Mouse (Mus musculus) olfactory bulb, adult 2 months (tissue): Measurements from ENCODE around the gene Hnrnpm. TPM values are rescaled to one million over a fixed set of nuclear protein-coding genes. Genes with fewer than 3 reads are reported as not detected.
"Not testable (repeated sequence)": the region's sequence is repeated elsewhere in the genome, so short reads cannot be mapped to it uniquely, and the experiment has no call there.

Experiments used
- H3K27ac ChIP-seq: fragments of 200-500 bp; 2 replicates; pipeline ENCODE4 v1.5.1; 2012; ENCODE audit warnings: low read depth, low read length; ENCODE audit not compliant: insufficient read depth
- H3K4me1 ChIP-seq: fragments of 200-500 bp; 2 replicates; pipeline ENCODE4 v1.6.1; 2012; ENCODE audit warnings: low read length; ENCODE audit not compliant: control insufficient read depth, insufficient read depth
- H3K4me3 ChIP-seq: fragments of 200-500 bp; 2 replicates; pipeline ENCODE4 v1.5.1; 2012; ENCODE audit warnings: mild to moderate bottlenecking, low read depth, low read length, moderate library complexity; ENCODE audit not compliant: insufficient read depth
- CTCF ChIP-seq: fragments of 200-500 bp; IDR thresholded peaks from 2 replicates; pipeline ENCODE4 v1.5.1; 2012; ENCODE audit warnings: low read depth, mild to moderate bottlenecking, low read length, moderate library complexity; ENCODE audit not compliant: insufficient read depth
- POLR2A ChIP-seq: fragments of 200-500 bp; IDR thresholded peaks from 2 replicates; pipeline ENCODE4 v1.6.1; 2012; ENCODE audit warnings: mild to moderate bottlenecking, low read depth, low read length, moderate library complexity; ENCODE audit not compliant: insufficient read depth
- WGBS: fragments of 180-500 bp; shearing (Covaris S2); methylation state at CpG from one replicate; pipeline ENCODE4 v1.1.7; 2018; 5-methylcytosine and 5-hydroxymethylcytosine counted together
- polyA plus RNA-seq: library from polyadenylated mRNA; stranded (reverse); fragments of >200 nt; gene quantifications from 2 replicates; pipeline ENCODE4 v1.2.4, GENCODE M21; 2012; ENCODE audit warnings: low replicate concordance; ENCODE audit not compliant: missing spikeins, insufficient read depth, insufficient read length

Gene Hnrnpm
- polyA plus RNA-seq, 1 experiment, result 317 TPM

DNA sequence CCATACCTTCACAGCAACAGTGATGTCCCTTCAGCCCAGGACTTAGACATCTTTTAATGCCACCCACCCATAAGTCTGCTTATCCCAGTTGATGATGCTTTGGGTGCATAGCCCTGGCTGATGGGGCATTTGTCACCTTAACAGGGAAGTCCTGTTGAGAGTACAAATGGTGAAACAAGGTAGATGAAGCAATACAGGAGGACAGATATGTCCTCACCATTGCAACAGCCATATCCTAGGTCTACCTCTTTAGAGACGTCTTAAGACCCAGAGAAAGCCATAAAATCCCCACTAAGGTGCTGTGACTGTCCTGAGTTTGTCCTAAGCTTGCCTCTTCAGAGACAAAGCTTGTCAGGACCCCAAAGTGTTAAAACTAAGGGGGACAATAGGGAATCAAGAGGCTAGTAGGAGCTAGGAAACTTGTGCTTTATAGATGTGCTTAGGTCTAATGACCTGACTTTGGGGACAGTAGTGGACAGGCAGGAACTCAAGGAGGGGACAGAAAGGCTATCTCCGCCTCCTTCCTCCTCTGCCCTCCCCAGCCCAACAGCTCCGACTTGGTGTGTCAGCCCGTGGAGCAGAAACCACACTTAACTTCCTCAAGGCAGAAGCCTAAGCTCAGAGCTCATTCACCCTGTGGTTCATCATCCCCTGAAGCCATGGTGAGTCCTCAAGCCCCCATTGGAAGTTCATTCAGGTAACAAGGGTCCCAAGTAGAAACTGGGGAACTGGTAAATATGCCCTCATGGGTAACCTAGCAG is 49.0 kb downstream of the Hnrnpm start, which contains the start of gene Pram1:
Pram1 (plus strand) TSS at position 541 of the 761 bp plus-strand sequence.
- no peaks in the 10 kb centered on the region; the same call in 1 of the 2 replicates for H3K4me1 ChIP-seq
- WGBS, result 81% methylated on average over 4 of the region's 4 CpGs

DNA sequence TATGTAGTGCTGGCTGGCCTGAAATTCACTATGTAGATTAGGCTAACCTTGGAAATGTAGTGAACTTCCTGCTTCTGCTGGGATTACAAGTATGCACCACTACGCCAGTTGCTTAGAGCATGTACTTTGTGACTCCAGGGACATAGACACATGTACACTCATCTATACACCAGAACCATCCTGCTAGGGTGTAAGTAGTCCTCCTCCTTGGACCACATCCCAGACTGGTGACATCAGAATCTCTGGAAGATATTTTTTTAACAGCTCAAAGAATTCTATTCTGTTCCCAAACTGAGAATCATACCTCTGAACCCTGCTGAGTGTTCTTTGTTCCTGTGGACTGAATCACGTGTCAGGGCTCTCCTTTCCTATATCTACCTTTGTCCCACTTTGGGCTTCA is 49.6 kb downstream of the Hnrnpm start:
- H3K4me3 ChIP-seq, result no peak overlapping the region
- TF ChIP-seq CTCF (no peak), POLR2A (no peak)
- WGBS, result 34% methylated on average over 2 of the region's 2 CpGs
- no peak overlapping the region for H3K27ac ChIP-seq
- H3K4me1 ChIP-seq, result peaks cover under 1% of the 10 kb centered on the region

More for the DNA sequence above, 49.0 kb downstream of the Hnrnpm start, which contains the start of gene Pram1:
- H3K27ac ChIP-seq, result no peak within 1 kb of the TSS
- H3K4me3 ChIP-seq, result no peak within 1 kb of the TSS
- TF ChIP-seq POLR2A, result no peak
- no peak for TF ChIP-seq CTCF

DNA sequence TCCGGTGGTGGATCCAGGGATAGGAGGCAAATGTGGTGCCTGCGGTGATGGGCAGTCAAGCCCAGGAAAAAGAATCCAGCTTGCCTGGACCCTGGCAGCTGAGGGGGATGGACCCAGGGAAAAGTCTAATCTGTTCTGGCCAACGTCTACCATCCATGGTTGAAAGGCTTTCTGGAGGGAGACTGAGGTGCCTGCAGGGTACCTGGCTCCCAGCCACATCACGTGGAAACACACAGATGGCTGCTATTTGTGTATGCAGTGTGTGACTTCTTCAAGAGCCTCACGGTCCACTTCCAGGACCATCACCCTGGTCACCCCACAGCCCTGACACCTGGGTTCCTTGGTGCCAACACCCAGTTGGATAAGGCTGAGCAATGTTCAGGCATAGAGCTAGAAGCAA is 54.9 kb downstream of the Hnrnpm start:
- Histone ChIP-seq H3K27ac (no peak overlapping the region), H3K4me3 (no peak overlapping the region), H3K4me1 (peaks cover 22% of the 10 kb centered on the region)
- WGBS, result 64% methylated on average over 5 of the region's 5 CpGs
- TF ChIP-seq POLR2A, result no peak
- TF ChIP-seq CTCF, result no peak

DNA sequence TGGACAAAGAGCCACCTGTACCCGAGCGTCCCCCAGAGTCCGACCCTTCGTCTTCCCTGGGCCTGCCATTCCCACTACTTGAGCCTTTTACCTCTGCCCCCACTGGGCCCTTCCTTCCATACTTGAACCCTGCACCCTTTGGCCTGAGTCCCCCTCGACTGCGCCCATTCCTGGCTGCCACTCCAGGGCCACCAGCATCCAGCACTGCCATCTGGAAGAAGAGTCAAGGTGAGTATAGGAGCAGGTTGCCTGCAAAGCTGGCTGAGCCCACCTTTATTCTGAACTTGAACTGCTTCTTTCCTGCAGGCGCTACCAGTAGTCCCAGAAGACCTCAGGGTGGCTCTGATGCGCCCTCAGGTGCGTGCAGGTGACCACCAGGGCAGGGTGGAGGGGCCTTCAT is 55.4 kb downstream of the Hnrnpm start:
- H3K27ac ChIP-seq, result no peak overlapping the region
- H3K4me3 ChIP-seq, result no peak overlapping the region
- H3K4me1 ChIP-seq, result peaks cover 22% of the 10 kb centered on the region
- TF ChIP-seq CTCF (no peak), POLR2A (no peak)
- 96% methylated on average over 9 of the region's 9 CpGs for WGBS

DNA sequence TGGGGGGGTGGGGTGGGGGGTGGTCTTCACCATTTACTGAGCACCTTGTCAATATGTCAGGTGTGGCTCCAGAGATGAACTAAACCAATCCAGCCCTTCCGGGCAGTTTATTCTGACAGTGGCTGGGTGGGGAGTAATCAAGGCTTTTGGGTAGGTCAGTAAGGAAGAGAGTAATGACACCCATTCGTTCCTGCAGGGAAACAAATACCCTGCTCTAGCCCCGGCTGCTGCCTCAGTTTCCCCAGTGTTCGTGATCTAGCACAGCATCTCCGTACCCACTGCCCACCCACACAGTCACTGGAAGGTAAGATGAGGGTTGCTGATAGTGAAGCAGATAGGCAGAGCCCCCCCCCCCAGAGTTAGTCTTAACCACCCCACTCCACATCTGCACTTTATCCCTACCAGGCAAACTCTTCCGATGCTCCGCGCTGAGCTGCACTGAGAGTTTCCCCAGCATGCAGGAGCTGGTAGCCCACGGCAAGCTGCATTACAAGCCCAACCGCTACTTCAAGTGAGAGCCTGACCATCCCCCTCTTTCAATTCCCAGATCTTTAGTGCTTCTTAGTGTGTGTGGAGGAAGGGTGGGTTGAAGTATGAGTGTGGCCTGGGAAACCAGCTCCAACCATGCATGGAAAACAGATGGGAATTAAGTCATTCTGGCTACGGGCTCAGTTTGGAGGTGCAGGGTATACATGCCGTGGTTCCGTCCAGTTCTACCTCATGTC is 56.3 kb downstream of the Hnrnpm start:
- WGBS, result 63% methylated on average over 13 of the region's 13 CpGs
- Histone ChIP-seq H3K27ac (no peak overlapping the region), H3K4me3 (0 out of 2 replicates have a peak overlapping the region, but pooled peaks have one; percentile 7), H3K4me1 (peaks cover 22% of the 10 kb centered on the region)
- no peak for TF ChIP-seq CTCF
- no peak for TF ChIP-seq POLR2A

DNA sequence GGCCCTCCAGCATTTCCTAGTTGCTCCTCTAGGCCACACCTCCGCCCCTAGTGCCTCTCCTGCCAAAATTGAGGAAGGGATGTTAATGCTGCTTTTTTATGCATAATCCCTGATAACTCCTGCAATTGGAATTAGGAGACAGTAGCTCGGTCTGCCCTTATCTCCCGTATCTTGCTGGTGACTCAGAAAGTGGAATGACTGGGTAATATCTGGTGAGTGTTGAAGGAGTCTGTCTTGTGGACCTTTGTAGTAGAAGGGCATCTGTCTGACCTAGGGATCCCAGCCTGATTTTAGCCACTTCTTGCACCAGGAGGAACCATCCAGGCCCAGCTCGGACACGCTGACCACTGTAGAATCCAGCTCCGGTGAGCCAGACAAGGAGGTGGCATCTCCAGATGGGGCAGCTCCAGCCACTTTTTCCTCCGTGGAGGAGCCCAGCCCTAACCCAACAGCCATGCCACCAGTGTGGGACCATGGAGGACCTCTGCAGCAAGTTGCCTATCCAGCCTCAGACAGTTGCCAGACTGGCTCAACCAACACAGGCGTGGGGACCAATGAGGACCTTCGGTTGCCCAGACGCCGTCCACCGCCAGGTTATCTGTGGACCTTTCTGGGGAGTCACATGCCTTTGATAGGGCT is 57.1 kb downstream of the Hnrnpm start:
- WGBS, result 62% methylated on average over 12 of the region's 12 CpGs
- H3K4me1 ChIP-seq, result peaks cover 22% of the 10 kb centered on the region
- peak overlapping the region; percentile 70 for H3K4me3 ChIP-seq
- H3K27ac ChIP-seq, result no peak overlapping the region
- TF ChIP-seq POLR2A (no peak), CTCF (no peak)

DNA sequence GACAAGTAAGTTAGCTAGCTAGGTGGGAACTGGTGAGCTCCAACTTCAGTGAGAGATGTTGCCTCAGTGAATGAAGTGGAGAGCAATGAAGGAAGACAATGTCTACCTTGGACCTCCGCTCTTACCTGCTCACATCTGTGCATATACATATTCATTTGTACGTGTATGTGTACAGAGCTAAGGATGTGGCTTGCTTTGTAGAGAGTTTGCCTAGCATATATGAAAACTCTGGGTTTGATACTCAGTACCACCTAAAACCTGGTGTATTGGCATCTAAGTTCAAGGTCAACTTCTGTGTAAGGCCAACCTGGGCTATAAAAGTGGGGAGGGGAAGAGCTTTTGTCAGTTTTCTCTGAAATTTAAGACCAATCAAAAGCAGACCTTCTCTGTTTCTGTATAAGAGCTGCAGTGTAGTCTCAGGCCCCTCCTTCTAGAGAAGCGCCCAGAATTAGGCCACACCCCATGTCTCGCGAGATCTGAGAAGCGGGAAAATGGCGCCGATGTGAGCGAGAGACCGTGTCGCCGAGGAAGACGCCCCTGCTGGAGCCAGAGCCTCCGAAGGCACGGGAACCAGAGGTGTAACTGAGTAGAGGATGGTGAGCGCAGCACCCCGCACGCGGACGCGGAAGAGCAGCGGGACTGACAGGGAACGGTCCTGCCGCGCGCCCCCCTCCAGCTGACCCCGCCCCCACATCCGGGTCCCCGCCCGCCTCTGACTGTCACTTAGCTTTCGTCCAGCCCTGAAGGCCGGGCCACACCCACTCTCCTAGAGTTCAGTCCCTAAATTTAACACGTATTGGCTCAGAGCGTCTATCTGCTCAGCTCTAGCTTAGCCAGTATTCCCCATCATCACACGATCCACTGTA is 57.8 kb downstream of the Hnrnpm start, which contains the start of gene Zfp414:
Zfp414 (plus strand) TSS at position 470 of the 866 bp plus-strand sequence.
- WGBS, result 3% methylated on average over 35 of the region's 35 CpGs
- Histone ChIP-seq H3K4me3 (peak within 1 kb of the TSS; percentile 70), H3K27ac (peak within 1 kb of the TSS; percentile 92), H3K4me1 (peaks cover 22% of the 10 kb centered on the region)
- TF ChIP-seq CTCF, result no peak
- peak; percentile 59 for TF ChIP-seq POLR2A

DNA sequence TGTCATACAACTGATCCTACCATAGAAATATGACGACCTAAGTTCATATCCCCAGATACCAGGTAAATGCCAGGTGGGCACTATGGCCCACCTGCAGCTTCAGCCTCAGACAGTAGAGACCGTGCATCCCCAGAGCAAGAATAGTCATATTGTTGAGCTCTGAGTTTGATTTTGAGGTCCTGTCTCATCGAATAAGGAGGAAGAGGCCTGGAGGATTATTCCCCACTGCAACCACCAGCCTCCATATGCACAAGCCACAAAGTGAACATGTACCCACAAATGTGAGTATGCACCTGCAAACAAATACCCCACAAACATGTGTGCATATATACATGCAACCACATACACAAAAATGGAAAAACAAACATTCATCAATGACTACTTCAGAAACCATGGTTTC is 59.4 kb downstream of the Hnrnpm start:
- Histone ChIP-seq H3K4me3 (no peak overlapping the region), H3K27ac (no peak overlapping the region), H3K4me1 (peaks cover 22% of the 10 kb centered on the region)
- TF ChIP-seq POLR2A (no peak), CTCF (no peak)
- WGBS, result 92% methylated on average over 3 of the region's 3 CpGs

DNA sequence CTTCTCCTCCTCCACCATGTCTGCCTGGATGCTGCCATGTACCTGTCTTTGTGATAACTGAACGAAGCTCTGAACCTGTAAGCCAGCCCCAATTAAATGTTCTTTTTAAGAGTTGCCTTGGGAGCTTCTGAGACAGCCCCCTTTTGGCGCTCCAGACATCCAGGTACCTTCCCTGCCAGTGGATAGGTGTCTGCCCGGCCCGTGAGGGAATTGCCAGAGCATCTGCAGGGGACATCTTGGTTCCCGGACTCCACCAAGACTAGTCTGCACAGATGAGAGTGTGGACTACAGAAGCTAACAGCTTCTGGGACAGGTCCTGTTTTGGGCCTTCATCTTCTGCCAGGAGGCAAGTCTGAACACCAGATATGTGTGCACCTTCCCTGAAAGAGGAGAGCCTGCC is 72.9 kb downstream of the Hnrnpm start:
- not testable (repeated sequence) for H3K4me3 ChIP-seq, H3K4me1 ChIP-seq, H3K27ac ChIP-seq
- 87% methylated on average over 5 of the region's 5 CpGs for WGBS
